Mouse (Mus musculus) layer of hippocampus, postnatal 14 days (tissue): Measurements from ENCODE around the gene Arvcf. TPM values are rescaled to one million over a fixed set of nuclear protein-coding genes. Genes with fewer than 3 reads are reported as not detected.

Experiments
- DNase-seq, 2 experiments: peaks; one replicate each; pipeline ENCODE4 v3.0.0; 2021 to 2022; ENCODE audit warnings: low spot score in 2 of 2, mixed read lengths in 1 of 2
- total RNA-seq, 2 experiments: library from RNA; stranded (reverse); gene quantifications; 2 replicates each; pipeline ENCODE4 v1.2.3; 2021

Arvcf gene
- total RNA-seq, 2 experiments from 2014 or later: 43.3 to 46.4 TPM

DNA sequence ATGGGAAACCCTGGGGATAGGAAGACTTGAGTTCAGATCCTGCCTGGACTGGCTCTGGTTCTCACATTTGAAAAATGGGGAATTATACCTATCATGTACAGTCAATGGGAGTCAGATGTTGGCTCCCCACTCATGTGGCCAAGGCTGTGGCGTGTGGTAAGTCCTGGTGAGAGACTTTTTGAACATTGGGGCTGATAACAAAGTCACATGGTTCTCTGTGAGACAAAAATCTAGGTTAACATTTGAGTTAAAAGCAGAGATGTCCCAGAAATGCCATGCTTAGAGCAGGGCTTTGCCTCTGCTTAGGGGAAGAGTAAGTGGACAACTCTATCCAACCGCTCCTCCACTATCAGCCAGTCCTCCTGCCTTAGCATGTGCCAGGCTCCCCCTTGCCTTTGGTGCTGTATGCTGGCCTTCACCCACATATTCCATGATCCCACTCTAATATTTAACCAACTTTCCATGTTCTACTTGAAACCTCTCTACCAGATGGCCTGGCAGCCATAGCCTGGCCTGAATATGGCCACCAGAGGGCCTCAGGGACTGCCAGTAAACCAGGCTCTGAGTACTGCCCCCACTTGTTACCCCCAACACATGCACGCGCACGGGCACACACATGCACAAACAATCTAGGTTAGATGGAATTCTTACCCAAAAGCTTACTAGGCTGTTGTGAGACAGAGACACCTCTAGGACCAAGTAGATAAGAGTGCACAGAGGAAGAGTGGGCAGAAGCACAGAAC, 3.5 kb downstream of the Arvcf start:
- DNase-seq: peak in 1 of 2 experiments; percentile 46

DNA sequence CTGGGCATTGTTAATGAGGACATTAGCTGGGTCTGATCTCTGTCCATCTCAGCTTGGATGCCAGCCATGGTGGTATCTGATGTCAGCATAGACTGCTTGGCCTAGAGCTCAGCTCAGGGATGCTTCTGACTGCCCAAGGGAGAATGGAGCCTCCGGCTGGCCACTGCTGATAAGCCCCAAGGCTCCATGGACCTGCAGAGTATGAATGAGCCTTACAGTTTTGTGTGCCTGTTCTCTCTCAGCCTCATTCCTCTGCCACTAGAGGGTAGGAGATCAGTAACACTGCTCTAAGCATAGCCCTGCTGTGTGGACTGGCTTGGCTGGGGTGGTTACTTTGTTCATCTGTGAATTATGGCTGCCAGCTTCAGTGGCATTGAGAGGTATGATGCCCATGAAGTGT, 5.1 kb downstream of the Arvcf start:
- no peak for DNase-seq

DNA sequence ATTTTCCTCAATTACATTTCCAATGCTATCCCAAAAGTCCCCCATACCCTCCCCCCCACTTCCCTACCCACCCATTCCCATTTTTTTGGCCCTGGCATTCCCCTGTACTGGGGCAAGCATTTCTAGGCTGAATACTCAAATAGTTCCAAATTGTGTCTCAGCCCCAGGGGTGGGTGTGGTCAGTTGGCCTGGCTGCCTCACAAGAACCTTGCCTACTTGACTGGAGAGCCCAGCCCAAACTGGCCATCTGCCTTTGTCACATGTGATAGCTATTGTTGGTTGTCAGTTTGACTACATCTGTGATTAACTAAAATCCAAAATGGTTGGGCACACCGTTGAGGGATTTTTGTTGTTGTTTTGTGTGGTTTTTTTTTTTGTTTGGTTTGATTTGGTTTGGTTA, 9.0 kb downstream of the Arvcf start:
- no peak for DNase-seq

DNA sequence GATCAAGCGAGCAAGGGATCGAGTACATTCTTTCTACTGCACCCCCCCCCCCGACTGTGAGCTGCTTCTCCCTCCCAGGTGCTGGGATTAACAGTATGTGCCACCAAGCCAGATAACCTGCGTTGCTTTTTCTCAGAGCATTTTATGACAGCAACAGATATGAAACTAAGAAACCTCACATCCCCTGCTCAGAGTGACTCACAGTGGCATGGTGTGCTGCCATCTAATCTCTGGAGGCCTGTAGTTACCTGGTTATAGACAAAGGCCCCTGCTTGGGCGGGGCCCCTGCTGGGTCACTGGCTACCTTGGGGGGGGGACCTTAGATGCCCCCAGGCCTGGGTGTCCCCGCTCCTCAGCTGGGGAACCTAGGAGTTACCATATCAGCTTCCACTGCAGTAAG, 10.0 kb downstream of the Arvcf start:
- DNase-seq: no peak

DNA sequence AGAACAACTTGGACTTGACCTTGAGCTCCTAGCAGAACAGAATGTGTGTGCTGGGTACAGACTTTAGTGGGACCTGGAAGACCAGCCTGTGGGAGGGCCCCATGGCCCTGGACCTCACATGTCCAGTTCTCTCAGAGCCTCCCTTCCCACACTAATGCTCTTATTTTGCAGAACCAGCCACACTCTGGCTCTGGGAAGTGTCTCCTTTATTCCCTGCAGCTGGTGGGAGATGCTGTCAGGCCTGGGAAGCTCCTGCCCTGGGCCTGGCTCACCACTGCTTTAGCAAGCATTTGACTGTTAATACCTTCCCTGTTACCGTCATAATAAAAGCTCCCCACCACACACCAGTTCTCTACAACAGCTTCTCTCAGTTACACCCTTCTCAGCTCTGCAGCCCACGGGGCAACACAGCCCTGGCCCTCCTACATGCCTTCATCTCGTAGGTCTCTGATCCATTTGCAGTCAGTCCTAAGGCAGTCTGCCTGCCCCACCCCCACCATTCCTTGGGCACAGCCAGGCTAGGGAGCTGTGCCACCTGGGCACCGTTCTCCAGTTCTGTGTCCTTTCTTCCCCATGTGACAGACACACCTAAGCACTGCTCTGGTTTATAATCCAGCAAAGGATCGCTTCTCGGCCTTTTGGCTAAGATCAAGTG, 12.3 kb downstream of the Arvcf start:
- no peak for DNase-seq

DNA sequence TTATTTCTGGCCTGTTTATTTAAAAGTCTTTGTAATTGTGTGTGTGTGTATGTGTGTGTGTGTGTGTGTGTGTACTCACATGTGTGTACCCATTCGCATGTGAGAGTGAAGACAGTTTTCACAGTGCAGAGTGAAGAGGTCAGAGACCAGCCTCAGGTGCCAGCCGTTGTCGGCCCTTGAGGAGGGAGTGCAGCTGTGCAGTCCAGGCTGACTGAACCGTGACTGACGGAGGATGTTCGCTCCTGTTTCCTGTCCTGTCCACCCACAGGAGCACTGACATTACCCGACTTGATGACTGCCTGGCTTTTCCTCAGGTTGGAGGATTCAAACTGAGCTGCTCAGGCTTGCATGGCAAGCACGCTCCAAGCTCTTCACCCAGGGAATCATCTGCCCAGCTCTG, 15.0 kb downstream of the Arvcf start:
- DNase-seq: no peak

DNA sequence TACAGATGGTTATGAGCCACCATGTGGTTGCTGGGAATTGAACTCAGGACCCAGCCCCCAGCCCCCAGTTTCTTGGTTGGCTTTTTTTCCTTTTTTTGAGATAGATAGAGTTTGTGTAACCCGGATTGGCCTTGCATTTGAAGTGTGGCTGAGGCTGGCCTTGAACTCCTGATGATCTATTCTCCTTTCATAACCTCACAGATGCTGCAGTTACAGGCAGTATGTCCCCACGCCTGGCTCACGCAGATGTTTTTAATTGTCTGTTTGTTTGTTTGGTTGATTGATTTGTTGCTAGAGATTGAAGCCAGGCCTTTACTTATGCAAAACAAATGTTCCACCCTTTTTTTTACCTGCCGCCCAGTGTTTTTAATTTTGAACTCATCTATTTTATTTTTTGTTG, 18.9 kb downstream of the Arvcf start:
- no peak for DNase-seq

DNA sequence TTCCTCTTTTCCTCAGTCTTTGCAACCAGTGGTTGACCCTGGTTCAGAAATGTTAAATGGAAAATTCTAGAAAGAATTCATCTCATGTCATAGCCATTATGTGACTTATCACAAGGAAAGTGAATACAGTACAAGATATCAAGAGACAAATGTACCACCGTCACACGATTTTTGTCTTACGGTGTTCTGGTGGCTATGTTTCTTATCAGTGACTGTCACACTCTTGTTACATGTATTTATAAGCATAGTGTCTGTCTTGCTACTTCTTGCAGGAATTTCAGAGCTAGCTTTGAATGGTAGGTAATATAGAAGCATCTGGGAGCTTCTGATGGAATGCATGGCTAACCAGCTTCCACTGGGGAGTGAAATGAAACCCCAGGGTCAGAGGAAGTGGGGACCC, 22.2 kb downstream of the Arvcf start:
- no peak for DNase-seq

DNA sequence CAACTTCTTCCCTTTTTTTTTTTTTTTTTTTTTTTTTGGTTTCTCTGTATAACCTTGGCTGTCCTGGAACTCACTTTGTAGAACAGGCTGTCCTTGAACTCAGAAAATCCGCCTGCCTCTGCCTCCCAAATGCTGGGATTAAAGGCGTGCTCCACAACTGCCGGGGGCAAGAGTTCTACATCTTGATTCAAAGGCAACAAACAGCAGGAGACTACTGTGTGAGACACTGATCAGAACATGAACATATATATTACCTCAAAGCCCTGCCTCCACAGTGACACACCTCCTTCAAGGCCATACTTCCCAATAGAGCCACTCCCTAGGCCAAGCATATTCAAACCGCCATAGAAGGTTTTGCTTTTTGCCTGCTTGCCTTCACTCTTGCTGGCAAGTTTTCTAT, 25.6 kb downstream of the Arvcf start:
- no peak for DNase-seq

DNA sequence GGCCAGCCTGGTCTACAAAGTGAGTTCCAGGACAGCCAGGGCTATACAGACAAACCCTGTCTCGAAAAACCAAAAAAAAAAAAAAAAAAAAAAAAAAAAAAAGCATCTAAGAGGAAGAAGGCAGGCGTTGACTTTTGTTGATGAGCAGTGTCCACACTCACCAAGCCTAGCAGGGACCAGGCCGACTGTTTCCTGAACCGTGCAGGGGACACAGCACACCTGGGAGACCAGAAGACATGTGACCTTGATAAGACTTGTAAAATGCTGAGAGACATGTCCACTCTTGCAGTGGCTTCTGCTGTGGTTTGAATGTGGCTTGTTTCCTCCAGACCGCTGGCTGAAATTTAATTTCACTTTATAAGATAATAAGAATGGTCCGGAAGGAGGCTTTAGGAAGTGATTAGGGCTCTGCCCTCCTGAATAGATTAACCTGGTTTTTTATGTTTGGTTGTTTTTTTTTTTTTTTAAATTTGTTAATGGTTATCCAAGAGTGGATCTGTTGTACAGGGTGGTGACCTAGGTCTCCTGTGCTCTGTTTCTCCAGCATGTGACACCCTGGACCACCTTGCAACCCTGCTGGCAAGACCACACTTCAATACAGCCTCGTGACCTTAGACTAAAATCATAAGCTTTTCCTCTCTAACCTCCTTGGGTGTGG, 28.4 kb downstream of the Arvcf start:
- DNase-seq: no peak

DNA sequence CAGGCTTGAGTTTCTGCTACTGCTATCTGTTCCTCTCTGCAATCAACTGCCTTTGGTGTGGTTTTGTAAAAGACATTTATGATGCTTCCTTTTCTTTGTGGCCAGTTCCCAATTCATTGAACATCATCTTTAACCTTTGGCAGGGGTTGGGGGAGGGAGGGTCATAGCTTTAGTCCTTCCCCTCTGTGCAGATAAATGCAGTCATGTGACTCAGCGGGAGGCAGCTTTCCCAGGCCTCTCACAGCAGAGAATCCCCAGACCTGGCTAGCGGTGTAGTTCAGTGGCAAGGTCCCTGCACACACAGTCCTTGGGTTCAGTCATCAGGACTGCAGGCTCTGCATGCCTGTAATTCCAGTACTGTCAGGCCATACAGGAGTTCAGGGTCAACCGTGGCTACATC, 29.2 kb downstream of the Arvcf start:
- DNase-seq: no peak

DNA sequence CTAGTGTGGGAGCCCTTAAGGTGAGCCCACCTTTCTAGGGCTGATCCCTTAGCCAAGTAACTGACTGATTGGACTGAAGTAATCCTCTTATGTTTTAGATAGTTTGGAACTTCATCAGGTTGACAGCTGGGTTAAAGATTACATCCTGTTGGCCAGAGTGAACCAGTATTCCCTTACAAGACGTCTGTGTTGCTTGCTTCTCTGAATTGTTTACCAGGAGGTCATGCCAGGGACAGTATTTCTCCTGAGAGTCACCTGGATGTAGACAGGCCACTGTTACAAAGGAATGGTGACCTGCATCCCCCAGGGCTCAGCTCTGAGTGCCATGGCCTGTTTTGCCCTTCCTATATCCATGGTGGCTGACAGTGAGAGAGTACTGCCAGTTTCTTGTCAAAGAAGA, 30.5 kb downstream of the Arvcf start:
- DNase-seq: no peak

DNA sequence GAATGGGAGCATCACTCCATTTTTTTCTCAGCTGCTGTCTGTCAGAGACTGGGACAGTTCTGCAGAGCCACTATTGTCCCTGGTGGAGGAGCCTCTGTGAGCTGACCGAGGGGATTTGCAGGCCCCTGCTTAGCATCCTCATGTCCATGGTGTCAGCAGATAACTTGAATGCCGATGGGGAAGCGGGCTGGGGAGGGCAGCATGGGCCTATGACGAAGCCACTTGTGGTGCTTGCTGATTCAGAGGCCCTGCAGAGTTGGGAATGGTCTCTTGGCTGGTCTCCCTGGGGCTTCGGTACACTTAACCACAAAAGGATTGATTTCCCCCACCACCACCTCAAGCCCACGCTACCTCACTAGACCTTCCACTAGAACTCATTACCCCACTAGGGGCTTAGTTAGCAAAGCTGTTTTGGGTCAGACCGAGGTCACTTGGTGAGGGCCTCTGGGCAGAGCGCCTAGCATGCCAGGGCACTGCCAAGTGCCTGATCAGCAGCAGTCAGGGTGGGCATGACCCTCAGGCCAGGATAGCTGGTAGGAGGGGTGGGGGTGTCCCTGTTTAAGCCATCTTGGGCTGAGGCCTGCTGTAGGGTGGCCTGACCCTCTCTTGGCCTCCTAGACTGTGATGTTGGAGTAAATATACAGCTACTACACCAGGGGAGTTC, 31.5 kb downstream of the Arvcf start:
- DNase-seq: no peak

DNA sequence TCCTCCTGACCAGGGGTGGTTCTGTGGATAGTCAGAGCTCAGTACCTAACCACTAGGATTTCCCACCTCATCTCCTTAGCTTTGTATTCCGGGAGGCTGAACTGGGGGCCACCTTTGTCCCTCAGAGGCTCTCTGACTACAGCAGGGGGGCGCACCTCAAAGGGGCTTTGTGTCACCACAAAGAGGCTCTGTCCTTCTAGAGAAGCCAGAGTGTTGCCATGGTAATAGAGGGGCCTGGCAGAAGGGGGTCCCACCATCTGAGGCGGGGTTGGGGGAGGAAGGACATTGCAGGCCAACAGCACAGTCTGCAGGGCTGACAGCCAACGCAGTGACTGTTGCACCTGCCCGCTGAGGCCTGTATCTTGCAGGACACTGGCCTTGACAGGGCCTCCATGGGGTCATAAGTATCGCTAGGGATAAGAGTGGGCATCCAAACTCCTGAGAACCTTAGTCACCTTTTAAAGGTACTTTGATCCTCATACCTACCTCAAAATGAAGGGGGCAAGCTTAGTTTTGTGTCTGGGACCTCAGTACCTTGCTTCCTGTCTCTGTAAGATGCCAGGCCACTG, 32.6 kb downstream of the Arvcf start:
- no peak for DNase-seq

DNA sequence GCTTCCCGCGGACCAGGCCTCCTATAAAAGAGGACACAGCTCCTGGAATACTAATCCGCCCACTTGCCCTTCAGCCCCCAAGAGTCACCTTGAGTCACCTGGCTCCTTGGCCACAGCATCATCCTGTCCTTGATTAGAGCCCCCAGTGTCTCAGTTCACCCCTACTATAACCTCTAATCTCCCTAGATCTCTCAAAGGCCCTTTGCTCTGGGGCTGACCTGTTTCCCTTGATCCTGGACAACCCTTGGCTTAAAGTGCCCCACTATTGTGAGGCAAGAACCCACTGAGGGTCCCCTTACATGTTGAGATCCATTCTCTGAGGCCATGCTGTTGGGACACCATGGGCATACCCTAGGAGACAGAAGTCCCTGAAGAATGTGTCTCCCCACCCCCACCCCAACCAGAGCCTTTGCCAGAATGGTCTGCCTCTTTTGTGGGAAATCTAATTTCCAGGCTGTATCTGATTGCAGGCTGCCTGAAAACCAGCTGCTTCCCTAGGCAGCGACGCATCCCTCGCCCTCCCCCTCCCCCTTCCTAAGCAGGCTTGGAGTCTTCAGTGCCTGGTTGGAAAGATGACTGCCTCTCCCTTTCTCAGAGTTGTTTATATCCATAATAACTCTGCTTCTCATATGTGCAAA, 33.8 kb downstream of the Arvcf start:
- no peak for DNase-seq

DNA sequence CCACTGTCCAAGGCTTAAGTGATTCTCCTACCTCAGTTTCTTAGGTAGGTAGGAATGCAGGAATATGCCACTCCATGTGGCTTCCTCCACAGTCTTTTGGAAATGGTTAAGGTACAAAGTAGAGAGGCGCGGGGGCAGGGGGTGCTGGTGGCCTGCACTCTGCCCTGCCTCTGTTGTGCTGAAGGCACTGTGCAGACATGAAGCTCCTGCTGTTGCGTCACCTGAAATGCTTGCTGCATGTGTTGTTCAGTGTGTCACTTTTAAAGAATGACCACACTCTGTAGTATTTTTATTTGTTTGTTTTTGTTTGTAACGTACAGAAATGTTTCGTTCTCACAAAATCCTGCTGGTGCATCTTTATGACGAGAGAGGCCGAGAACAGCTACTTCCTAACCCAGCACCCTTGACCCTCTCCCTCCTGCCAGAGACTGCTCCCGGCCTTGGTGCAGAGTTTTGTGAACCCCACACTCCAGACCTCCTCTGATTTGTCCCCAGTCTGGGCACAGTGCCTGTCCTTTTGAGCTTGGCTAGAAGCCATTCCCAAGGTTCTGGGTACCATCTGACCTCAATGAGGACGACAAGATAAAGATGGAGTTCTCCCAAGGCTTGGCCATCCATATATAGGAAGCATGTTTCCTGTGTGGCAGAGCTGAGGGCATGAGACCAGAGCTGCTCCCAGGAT, 35.2 kb downstream of the Arvcf start:
- no peak for DNase-seq

DNA sequence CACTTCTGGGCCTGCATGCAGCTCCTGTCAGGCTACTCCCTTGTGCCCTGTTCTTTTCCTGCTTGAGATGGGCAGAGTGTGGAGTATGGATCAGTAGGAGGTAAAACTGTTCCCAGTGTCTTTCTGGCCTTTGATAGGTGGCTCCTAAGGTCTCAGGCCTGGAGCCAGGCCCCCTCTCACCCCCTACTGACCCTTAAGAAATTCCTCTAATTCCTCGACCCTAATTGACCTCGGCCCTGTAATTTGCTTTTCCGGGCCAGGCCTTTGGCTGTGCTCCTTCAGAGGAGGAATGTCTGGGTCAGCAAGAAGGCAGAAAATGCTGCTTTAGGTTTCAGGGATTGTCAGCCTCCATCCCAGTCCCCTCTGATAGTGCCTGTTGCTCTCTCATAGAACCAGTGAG, 35.8 kb downstream of the Arvcf start:
- DNase-seq: no peak

DNA sequence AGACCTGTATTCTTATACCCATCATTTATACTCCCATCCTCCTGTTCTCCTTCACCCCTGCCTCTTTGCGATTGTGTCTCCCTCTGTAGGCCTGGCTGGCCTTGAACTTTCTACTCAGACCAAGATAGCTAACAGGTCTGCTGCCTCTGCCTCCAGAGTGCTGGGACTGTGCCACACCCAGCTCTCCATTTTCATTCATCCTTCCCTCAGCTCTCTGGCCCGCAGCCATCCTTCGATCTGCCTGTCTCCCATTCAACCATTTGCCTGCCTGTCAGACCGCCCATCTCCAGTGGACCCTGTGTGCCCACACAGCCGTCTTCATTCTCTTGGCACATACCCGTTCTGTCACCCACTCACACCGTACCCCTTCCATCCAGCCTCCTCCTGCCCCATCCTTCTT, 36.2 kb downstream of the Arvcf start:
- DNase-seq: no peak

DNA sequence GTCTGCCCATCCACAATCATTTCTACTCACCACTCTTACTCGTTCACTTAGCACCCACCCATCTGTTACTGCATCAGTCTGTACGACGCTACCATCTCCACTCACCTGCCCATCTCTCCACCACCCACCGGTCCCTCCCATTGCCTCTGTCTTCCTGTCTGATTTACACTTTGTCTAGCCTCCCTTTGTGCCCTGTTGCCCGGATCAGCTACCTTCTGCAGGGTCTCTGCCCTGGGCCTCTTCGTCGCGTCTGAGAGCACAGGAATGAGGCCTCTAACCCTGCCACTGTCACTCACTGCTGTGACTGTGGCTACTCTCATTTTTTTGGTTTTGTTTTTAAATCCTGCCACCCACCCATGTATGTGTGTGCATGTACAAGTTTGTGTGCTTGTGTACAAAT, 36.7 kb downstream of the Arvcf start:
- DNase-seq: no peak

DNA sequence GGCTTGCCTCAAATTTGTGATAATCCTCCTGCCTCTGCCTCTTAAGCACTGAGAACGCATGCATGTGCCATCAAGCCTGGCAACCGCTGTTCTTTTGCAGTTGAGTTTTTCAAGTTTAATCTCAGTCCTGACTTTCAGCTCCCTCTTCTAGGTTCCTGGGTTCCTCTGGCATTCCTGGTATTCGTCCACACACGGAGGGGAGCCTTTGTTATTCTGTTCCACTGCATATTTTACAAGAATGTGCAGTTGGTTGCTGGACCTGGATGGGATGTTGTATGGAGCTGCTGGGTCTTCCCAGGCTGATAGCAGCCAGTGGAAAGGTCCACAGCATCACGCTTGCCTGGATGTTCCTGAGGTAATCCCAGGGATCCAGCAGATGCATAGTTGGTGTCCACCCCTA, 37.4 kb downstream of the Arvcf start:
- DNase-seq: no peak

DNA sequence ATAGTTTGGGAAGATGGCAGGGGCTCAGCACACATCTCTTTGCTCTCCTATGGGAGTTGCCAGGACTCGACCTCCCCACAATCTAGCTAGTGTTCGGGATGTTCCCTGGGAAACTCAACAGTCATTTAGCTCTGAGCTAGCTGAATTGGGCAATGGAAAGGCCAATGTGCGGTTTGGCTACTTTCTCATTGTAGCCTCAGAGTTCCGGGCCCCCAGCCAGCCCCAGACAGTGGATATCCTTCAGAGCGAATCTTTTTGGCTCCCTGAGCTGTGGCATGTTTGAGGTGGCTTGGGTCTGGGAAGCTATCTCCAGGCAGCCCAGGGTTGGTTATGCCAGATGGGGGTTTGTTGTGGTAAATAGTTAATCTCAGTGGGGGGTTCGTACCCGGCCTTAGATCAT, 38.5 kb downstream of the Arvcf start:
- DNase-seq: no peak
